Mouse (Mus musculus): Measurements from ENCODE around the gene Rpn1.

The Rpn1 gene

DNA sequence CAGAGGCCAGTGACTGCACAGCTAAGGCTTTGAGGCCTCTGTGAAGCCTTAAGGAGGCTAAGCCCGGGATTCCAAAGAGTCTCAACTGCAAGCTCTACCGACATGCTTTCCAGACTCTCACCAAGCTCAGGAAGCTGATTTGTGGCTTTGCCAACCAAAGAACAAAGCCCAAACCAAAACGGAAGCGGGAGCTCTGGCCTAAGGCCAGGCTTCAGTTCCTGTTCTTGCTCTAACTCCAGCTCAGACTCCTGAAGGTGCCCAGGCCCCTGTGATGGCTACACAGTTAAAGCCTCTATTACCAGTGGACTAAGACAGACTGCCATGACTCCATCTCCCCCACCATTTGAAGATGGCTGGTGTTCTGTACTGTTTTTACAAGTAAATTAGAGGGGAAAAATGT, 19.2 kb upstream of the Rpn1 start:
- no peak for DNase-seq (ENCODE audit: low spot score in 2 of 2)

DNA sequence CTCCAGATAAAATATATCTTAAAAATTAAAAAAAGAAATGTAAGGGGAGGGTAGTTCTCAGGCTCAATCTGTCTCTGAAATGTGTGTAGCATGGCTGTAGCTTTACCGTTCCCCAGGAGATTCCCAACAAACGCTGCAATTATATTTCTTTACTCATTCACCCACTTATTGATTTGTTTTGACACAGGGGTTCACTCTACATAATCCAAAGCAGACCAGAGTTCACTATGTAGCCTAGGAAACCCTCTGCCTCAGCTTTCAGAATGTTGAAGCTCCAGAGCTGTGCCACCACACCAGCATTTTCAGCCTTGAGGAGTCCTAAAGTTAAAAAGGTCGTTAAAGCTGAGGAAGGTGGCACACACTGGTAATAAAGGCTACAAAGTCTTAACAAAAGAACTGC, 18.3 kb upstream of the Rpn1 start:
- no peak for DNase-seq (ENCODE audit: low spot score in 2 of 2)

DNA sequence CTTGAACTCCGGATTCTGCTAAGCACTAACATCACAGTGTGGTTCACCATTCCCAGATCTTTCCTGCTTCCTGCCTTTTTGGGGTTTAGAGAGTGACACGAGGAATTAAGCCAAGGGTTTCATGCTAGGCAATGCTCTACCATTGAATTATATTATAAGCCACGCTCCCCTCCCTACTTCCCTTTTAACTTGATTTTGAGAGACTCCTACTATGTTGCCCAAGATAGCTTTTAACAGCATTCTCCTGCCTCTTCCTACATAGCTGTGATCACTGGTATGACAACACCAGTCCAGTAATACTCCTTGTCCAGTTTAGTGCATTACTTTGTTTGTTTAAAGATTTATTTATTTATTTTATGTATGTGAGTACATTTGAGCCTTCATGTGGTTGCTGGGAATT, 16.6 kb upstream of the Rpn1 start:
- no peak for DNase-seq (ENCODE audit: low spot score in 2 of 2)

DNA sequence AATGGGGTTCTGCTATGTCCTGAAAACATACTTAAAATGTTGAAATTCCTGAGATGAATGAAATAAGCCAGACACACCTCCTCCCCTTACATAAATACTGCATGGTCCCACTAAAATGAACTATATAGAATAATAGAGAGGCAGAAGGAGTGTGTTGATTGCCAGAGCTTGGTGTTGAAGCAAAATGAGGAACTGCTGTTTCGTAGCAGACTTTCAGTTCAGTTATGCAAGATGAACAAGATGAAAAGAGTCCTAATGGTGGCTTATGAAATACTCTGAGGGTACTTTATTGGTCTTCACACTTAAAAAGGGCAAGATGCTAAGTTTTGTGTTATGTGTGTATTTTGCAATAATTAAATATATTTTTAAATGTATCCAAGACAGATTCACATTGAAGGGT, 15.5 kb upstream of the Rpn1 start:
- no peak for DNase-seq (ENCODE audit: low spot score in 2 of 2)

DNA sequence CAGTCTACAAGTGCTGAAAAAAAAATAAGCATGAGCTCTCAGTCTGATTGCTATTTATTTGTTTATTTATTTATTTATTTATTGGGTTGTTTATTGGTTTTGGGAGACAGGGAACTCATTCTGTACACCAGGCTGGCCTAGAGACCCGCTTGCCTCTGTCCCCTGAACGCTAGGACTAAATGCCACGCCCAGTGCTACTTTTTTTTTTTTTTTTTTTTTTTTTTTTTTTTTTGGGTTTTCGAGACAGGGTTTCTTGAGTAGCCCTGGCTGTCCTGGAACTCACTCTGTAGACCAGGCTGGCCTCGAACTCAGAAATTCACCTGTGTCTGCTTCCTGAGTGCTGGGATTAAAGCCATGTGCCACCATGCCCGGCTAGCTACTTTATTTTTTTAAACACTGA, 13.8 kb upstream of the Rpn1 start:
- no peak for DNase-seq (ENCODE audit: low spot score in 2 of 2)

DNA sequence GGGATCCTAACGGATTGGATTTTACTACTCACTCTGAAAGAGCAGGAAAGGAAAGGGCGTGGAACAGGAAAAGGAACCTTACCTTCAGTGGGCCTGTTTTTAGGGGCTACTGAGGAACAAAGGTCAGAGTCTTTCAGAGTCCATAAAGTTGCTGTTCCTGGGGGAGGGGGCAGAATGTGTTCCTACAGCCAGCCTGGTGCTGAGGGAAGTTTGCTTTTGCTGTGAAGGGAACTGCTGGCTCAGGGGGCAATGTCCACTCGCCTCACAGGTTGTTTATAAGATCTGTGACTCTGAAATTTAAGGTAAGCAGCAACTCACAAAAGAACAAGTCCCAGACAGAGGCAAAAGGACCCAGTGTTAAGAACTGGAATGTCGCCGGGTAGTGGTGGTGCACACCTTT, 13.1 kb upstream of the Rpn1 start:
- no peak for DNase-seq (ENCODE audit: low spot score in 2 of 2)

DNA sequence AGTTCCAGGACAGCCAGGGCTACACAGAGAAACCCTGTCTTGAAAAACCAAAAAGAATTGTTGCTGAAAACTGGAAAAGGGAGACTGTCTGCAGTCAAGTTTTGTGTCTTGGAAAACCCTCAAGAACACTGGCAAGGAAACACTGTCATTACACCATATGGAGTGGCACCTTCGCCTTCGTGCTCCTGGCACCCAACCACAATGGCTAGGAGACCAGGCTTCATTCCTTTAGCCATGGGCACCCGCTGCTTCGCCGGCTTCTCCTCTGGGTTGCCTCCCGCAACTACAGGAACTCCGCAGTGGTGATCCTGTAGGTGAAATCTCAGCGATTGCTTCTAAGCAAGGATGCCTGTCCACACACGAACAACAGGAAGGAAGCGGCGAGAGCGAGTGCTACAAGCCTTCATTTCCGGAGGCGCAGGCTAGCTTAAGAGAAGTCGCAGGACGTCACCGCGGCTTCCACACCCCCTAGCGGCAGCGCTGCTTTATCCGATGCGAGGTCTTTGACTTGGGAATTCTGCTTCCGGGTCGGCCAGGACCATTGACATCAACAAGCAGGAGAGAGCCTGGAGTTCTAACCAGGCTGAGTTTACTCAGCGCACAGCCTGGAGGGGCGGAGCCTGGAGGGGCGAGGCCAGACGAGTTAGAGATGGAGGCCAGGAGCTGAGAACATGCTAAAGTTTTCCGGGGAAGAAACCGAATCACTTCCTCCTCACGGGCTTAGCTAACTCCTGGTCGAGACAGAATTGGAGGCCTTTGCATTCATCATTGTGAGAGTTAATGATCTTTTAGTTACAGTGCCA, 9.3 kb upstream of the Rpn1 start:
- peak; percentile 81 to 91 for DNase-seq (ENCODE audit: low spot score in 2 of 2)

DNA sequence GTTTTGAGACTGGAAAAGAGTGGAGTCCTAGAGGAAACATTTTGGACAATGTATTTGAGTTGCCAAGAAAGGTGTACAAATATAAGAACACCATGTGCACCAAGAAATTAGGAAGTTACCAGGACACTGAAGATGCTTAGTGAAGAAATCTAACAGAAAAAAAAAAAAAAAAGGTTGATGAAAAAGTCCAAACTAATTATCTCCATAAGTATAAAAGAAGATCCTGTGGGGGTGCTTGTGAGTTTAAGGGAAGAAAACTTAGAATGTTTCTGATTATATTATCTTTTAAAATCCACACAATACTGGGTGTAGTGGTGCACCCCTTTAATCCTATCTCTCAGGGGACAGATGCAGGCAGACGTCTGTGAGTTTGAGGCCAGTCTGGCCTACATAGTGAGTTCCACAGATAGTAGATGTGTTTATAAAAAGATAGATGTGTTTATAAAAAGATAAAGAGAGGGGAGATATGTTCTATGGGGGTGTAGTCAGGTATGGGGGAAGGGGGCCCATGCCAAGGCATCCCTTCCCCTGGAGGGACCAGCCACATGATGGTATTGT, 8.2 kb upstream of the Rpn1 start:
- DNase-seq (ENCODE audit: low spot score in 2 of 2): no peak

DNA sequence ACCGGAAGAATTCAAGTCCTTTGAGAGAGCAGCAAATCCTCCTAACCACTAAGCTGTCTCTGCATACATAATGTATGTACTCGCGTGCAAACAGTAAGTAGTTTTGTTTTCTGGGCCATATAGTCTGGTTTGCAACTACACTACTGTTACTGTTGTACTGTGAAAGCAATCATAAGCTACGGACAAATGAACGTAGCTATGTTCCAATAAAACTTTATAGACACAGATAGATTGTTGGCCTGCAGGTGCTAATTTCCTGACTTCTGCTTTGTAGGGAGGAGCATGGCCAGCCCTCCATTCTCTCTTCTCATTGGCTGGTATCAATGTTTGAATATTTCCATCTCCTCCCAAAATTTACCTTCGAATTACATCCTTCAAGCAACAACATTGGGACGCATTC, 1.2 kb upstream of the Rpn1 start:
- DNase-seq (ENCODE audit: low spot score in 2 of 2): no peak

DNA sequence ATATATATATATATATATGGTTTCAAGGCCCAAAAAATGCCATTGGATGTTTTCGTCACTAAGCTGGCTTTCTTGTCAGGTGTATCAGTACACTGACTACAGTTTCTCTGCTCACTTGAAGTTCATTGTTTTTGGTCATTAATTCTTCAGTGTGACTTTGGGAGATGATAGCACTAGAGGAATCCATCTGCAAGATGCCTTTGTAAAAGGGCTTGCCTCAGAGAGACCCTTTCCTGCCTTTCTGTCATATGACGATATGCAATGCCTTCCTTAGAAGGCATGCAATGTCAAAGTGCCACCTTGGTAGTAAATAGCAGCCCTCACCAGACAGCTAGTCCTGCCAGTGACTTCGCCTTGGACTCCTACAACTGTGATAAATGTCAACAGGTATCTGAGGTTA, 610 bp upstream of the Rpn1 start:
- DNase-seq (ENCODE audit: low spot score in 2 of 2): no peak

DNA sequence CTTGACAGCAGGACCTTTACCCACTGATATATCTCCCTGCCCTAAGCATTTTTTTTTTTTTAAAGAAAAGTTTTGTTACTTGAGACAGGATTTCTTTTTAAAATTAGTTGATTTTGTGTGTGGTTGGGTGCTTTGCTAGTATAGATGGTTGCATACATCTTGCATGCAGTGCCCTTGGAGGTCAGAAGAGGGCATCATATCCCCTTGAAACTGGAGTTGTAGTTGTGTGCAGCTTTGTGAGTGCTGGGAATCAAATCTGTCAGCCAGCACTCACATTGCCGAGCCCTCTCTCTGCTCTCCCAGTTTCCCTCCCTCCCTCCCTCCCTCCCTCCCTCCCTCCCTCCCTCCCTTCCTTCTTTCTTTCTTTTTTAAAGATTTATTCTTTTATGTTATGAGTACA, 4.7 kb downstream of the Rpn1 start:
- DNase-seq (ENCODE audit: low spot score in 2 of 2): no peak

DNA sequence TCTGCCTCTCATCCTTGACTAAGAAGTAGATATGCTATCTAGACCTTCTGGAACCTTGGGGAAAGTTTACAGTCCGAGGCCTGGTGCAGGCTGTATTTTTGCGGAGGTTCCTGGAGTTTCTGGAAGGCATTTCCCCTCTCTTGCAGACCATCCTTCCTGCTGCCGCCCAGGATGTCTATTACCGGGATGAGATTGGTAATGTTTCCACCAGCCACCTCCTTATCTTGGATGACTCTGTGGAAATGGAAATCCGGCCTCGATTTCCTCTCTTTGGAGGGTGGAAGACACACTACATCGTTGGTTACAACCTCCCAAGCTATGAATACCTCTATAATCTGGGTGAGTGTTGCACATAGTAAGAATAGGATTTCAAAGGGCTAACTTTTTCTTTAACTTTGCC, 11.1 kb downstream of the Rpn1 start:
- no peak for DNase-seq (ENCODE audit: low spot score in 2 of 2)

DNA sequence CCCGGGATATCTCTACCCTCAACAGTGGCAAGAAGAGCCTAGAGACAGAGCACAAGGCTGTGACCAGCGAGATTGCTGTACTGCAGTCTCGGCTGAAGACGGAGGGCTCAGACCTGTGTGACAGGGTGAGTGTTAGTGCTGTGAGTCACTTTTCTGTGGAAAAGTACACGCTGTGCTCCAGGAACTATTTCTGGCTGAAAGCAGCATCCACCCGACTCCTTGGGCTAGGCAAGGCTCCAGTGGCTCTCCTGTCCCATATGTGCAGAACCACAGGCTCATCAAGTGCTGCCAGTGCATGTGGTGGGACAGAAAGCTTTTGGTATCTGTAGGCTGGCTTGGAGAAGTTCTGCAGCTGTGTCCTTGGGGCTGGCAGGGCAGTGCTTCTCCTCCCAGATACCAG, 17.8 kb downstream of the Rpn1 start:
- DNase-seq (ENCODE audit: low spot score in 2 of 2): no peak

DNA sequence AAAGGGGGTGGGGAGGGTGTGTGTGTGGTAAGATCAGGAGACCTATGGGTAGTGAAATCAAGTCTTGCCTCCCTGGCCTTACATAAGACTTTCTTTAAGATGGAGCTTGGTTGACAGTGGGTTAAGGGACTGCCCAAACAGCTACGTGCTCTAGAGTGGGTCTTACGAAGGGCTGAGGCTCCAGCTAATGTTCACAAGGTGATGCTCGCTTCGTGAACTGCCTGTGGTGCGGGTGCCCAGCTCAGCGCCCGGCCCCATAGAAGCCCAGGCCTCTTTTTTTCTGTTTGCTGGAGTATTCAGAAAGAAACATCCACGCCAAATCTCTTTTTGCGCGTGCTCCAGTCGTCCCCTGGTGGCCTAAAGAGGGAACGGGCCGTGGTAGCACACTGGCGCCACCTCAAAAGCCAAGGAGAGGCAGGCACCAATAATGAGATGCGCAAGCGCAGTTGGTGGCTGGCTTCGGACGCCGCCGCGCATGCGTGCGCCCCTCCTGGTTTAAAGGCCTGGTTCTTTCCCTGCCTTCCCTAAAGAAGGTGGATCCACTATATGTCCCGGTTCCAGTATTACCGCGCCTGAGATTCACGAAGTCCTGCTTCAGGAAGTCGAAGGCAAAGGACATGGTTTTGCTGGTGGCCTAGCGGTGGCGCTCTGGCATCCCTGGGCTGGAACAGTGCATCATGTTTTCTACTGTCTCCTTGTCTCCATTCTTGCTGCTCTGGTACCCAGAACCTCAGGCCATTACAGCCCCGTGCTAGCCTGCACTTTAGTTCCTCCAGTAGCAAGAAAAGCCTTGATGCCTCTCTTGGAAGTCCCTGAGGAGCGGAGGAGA, 21.7 kb downstream of the Rpn1 start:
- peak; percentile 67 to 78 for DNase-seq (ENCODE audit: low spot score in 2 of 2)

DNA sequence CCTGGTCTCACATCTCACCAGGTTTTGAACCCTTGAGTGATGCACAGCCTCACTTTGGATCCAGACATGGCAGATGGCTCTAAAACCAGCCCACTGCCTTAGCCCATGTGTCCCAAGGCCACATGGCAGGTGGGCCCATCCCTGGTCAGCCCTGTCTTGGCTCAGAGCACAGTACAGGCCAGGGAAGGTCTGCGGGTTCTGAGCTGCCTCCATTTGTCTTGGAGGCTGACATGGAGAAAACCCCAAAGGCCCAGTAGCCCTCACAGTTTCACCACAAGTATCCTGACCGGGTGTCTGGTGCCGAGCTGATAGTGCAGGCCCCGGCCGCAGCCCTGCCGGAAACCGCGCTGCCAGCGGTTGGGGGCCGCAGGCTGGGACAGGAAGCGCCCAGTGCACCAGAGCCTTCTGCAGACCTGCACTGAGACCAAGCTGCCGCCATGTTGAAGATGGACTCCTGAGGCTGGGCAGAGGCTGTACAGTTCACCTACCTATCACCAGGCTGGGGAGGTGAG, 22.4 kb downstream of the Rpn1 start:
- DNase-seq (ENCODE audit: low spot score in 2 of 2): no peak

DNA sequence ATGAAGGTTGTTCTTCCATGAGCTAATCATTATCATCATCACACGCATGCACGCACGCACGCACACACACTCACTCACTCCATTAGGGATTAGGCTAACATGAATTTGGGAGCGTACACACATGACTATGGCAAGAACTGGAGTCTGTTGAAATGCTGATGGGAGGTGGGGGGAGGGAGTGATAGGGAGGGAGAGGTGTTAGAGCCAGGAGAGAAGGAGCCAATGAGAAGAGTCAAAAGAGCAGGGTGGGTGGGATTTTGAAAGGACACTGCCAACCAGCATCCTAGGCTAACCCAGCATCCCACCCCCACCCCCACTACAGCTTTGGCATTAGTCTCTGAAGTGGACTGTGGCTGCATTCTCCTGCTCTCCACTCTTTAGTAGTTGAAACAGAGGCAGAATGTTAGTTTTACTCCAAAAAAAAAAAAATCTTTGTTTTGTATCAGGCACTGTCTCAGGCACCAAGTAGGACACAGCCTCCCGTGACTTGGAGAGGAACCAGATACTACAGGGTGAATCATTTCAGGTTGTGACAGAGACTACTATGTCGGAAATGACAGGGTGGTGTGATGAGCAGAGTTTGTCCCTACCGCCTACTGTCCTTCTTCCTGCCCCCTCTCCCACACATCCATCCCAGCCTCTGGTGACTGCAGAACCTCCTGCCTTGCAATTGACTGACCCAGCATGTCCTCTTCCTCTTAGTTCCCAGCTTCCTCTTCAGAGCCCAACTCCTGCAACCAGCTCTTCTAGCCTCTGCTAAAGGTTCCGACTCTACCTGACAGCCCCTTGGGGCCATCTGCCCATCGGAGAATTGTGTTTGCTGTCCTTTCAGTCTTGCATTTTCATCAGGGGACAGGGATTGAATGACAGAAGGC, 23.6 kb downstream of the Rpn1 start:
- DNase-seq (ENCODE audit: low spot score in 2 of 2): no peak

DNA sequence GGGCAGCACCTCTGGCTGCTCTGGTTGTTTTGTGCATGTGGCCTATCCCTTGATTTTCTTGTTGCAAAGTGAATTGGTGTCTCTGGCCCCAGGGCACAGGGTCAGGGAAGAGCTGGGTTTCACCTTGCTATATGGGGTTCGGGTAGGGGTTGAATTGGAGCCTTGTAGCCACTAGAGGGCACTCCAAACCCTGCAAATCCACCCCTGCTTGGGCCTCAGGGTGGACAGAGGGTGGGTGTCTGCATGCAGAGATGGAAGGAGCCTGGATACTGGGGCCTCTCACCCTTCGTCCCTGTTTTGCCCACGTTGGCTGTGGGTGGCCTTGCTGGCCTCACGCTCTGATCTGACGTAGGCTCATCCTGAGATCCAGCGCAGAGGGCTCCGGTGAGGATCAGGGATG, 28.9 kb downstream of the Rpn1 start:
- DNase-seq (ENCODE audit: low spot score in 2 of 2): peak; percentile 13 to 37

DNA sequence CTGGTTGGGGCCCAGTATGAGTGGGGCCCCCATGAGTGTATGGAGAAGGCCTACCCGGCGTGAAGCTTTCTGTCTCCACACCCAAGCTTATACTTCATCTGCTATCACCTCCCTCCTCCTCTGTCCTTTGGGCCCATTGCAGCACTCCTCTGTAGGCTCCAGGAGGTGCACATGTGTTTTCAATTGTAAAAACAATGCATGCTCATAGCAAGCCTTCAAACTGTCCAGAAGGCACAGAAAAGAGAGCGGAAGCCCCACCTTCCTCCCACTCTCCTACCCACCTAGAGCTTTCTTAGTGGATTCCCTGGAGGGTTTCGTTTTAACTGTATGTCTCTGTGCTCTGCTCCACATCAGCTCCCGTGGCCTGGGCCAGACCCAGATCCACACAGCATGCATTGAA, 30.1 kb downstream of the Rpn1 start:
- no peak for DNase-seq (ENCODE audit: low spot score in 2 of 2)

DNA sequence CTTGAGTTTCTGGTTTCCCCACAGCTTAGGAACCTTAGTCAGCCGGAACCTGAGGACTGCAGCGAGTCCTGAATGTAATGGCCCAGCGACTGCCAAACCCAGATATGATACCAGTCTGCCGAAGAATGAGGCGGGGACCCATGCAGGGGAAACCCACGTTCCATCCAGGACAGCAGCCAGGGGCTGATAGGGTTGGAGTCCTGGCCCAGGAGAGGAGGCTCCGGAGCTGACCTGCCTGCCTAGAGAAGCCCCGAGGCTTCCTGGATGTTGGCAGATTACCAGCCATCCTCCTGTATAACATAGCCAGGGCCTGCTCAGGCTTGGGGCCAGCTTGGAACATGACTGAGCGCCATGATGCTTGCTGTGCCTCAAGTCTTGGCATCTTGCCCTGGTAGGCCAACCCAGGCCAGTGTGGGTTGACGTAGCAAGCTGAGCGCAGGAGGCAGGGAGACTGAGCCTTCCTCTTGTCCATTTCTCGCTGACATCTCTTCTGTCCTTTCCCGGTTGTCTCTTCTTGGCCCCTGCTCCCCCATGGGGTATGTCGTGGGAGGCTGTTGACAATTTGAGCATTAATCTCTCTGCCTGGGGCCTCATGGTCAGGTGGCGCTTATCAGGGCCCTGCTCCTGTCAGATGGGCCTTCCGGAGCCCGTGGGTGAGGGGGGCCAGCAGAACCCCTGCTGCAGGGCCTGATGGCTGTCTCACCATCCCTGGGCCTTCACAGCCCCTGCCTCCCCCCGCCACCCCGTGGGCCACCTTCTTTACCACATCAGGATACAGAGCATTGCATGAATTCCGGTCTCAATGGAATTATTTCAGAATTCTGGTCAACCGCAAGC, 32.3 kb downstream of the Rpn1 start:
- DNase-seq (ENCODE audit: low spot score in 2 of 2): no peak

DNA sequence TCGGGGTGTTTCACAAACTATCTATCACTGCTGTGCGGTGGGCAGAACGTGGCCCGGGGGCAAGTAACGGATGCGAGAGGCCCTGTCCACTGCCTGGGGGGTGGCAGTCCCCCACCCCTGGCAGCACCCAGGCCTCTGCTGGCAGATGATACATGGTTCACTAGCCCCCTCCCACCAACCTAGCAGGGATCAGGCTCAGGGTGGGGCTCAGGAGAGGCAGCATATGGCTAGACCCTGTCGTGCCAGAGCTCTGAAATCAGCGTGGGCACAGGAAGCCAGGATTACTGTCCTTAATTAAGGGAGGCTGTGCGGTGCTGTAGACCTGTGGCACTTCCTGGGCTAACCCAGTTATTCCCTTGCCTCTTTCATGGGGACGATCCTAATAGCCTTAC, 32.9 kb downstream of the Rpn1 start:
- DNase-seq (ENCODE audit: low spot score in 2 of 2): no peak

DNA sequence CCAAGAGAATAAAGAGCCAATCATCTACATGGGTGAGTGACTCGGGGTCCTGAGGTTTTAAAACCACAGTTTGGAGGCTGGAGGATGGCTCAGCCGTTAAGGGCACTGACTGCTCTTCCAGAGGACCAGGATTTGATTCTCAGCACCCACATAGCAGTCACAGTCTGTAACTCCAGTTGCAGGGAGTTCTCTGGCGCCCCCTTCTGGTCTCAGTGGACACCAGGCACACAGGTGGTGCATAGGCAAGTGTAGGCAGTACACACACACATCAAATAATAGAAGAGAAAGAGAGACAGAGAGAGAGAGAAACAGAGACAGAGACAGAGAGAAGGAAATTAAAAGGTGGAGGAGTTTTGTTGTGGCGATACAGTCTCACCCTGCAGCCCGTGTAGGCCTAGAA, 35.0 kb downstream of the Rpn1 start:
- no peak for DNase-seq (ENCODE audit: low spot score in 2 of 2)

All from urinary bladder, adult 18-20 months (tissue).